Comparison of ENCODE assay signal across 8 mouse cellular contexts in the genomic region with DNA sequence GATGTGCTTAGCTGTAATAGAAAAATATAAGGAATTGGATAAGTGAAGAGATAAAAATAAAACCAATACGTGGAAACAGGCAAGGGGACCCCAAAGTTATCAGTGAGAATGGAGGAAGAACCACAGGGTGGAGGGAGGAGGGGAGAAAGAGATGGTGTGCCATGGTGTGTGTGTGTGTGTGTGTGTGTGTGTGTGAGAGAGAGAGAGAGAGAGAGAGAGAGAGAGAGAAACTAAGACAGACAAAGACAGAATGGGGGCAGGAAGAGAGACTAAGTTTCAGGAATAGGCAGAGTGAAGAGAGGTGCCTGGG. TPM values are rescaled to one million over a fixed set of nuclear protein-coding genes. Genes with fewer than 3 reads are reported as not detected.
DNase-seq lines count a peak whose midpoint lies in the region; ATAC-seq and TF ChIP-seq lines count a peak whose summit lies in the region.

No protein-coding gene starts in this region.

- no peak for TF ChIP-seq EP300 in heart, postnatal 0 days (IDR thresholded peaks at IDR 0.05; ENCODE audit: low read depth)

- H3K27ac ChIP-seq in heart, embryonic 10.5 days = peak overlapping the region; percentile 92
- peak overlapping the region; percentile 92 for H3K27ac ChIP-seq in heart, postnatal 0 days (ENCODE audit: low read depth)
- peak overlapping the region; percentile 91 for H3K27ac ChIP-seq in macrophage

- ATAC-seq in heart, postnatal 0 days (ENCODE audit: insufficient read depth, low read depth) = no peak

- intact Hi-C loops in heart, postnatal 14 days (cut with DNase I) = loop anchor here (5.0 kb wide), 1 partner anchor 211 kb away; a partner anchor contains a TSS

- no peaks in the 10 kb centered on the region for H3K27me3 ChIP-seq in heart, embryonic 10.5 days (ENCODE audit: insufficient read depth, poor library complexity, severe bottlenecking)
- H3K27me3 ChIP-seq in E14TG2a.4 (ENCODE audit: insufficient read depth, low read length) = peaks cover 28% of the 10 kb centered on the region
- H3K27me3 ChIP-seq in heart, postnatal 0 days (ENCODE audit: control insufficient read depth, insufficient read depth, low read length) = no peaks in the 10 kb centered on the region

- H3K4me3 ChIP-seq in heart, embryonic 10.5 days = peak overlapping the region; percentile 70
- H3K4me3 ChIP-seq in E14TG2a.4 (replicated peaks; ENCODE audit: low read length) (peak overlapping the region; percentile 77), macrophage (ENCODE audit: inconsistent target) (peak overlapping the region; percentile 70)
- H3K4me3 ChIP-seq in heart, postnatal 0 days (ENCODE audit: low read depth, low read length) = peak overlapping the region; percentile 62

- no peaks in the 10 kb centered on the region for H3K9me3 ChIP-seq in heart, embryonic 10.5 days
- H3K9me3 ChIP-seq in E14TG2a.4 (ENCODE audit: low read length) = peaks cover 3% of the 10 kb centered on the region; the same call in 1 of the 2 replicates
- H3K9me3 ChIP-seq in heart, postnatal 0 days (replicated peaks; ENCODE audit: control insufficient read depth, low read length) = no peaks in the 10 kb centered on the region

- no peak for TF ChIP-seq CTCF in E14TG2a.4 (conservative IDR thresholded peaks at IDR 0.05; ENCODE audit: low read length)
- TF ChIP-seq CTCF in heart, postnatal 0 days (IDR thresholded peaks at IDR 0.05; ENCODE audit: low read depth) = no peak

- no peak for DNase-seq in heart, embryonic 10.5 days (ENCODE audit: low spot score)
- DNase-seq in heart, postnatal 14 days = no peak
- DNase-seq in heart, postnatal 0 days (ENCODE audit: low spot score) = no peak
- no peak for DNase-seq in ovary, adult 18-20 months (ENCODE audit: low spot score)
- DNase-seq in spleen, adult 12 weeks (ENCODE audit: low spot score) = no peak
- no peak for DNase-seq in gastrocnemius, postnatal 10 days

- H3K79me2 ChIP-seq in macrophage (ENCODE audit: inconsistent target) = no peaks in the 10 kb centered on the region; the same call in 1 of the 2 replicates

- H3K4me1 ChIP-seq in heart, embryonic 10.5 days = peaks cover 10% of the 10 kb centered on the region
- H3K4me1 ChIP-seq in E14TG2a.4 (replicated peaks; ENCODE audit: low read depth, low read length) = peaks cover 17% of the 10 kb centered on the region
- peaks cover 7% of the 10 kb centered on the region for H3K4me1 ChIP-seq in heart, postnatal 0 days (ENCODE audit: control insufficient read depth, insufficient read depth)

- H3K4me2 ChIP-seq in heart, postnatal 0 days (ENCODE audit: low read depth, low read length) = peak overlapping the region; percentile 95

- peak overlapping the region; percentile 86 for H3K9ac ChIP-seq in heart, postnatal 0 days (replicated peaks; ENCODE audit: low read depth, low read length)

- H3K36me3 ChIP-seq in heart, embryonic 10.5 days = no peaks in the 10 kb centered on the region
- H3K36me3 ChIP-seq in E14TG2a.4 (ENCODE audit: insufficient read depth, low read length) (no peaks in the 10 kb centered on the region), macrophage (ENCODE audit: inconsistent target) (no peaks in the 10 kb centered on the region)
- H3K36me3 ChIP-seq in heart, postnatal 0 days (replicated peaks; ENCODE audit: control insufficient read depth, insufficient read depth, low read length) = no peaks in the 10 kb centered on the region

- 11% methylated on average over 1 of the region's 1 CpGs for WGBS in heart, embryonic 10.5 days
- 0% methylated on average over 1 of the region's 1 CpGs for WGBS in heart, postnatal 0 days
- WGBS in macrophage (ENCODE audit: missing documents) = 0% methylated on average over 1 of the region's 1 CpGs

RNA-seq across cellular contexts. Expression of a gene that starts 11.4 kb away (rescaled TPM):
- polyA plus RNA-seq in heart, embryonic 10.5 days (2016; fragmentation: Nextera tagmentation; extraction: Ambion mirVana) = 33.7 and 34.1 TPM in 2 replicates
- 10 to 100 TPM; 15.4 to 20.1 TPM for total RNA-seq in heart, postnatal 14 days (2021)
- 27.5 and 33.3 TPM in 2 replicates for total RNA-seq in heart, postnatal 0 days (2014; rRNA removed; ENCODE audit: low replicate concordance)
- polyA plus RNA-seq in heart, postnatal 0 days (2015; fragmentation: Nextera tagmentation; extraction: Ambion mirVana) = 33.5 and 33.8 TPM in 2 replicates
- total RNA-seq in macrophage (2018; cell fraction: chromatin; rRNA removed) = 10 to 100 TPM in 25 of 26 experiments, 1 to 10 TPM in 1; 7.5 to 76.4 (median 22.3) TPM
- total RNA-seq in macrophage (2018; cell fraction: cytosol; rRNA removed) = 10 to 100 TPM; 15.7 to 64.9 (median 23.4) TPM
- 100 to 1,000 TPM in 2 of 26 experiments, 10 to 100 TPM in 24; 18.0 to 116 (median 34.5) TPM for total RNA-seq in macrophage (2018; cell fraction: nucleus; rRNA removed)
- polyA plus RNA-seq in macrophage (2018) = 9.7 to 19.7 TPM (median 12.9 TPM) in 3 replicates
- 10 to 100 TPM; 14.6 to 17.2 TPM for total RNA-seq in gastrocnemius, postnatal 10 days (2021)
